In genomic region chr13:97441803-97442202, GRCm38 (mm10) we compare ENCODE assay signal across 9 mouse cellular contexts.
DNase-seq lines count a peak whose midpoint lies in the region; ATAC-seq and TF ChIP-seq lines count a peak whose summit lies in the region.
"Had no signal": no experiment of that assay in that cellular context is flagged by ENCODE, and none has a peak within 500 bp of the region (broad histone marks: within the 10 kb centered on the region; RNA-seq: fewer than 3 reads in every experiment).

No protein-coding gene starts in this region.

- peak overlapping the region; percentile 24; the same call in 1 of the 2 replicates for H3K9ac ChIP-seq in heart, embryonic 13.5 days
- no peak overlapping the region for H3K9ac ChIP-seq in lung, embryonic 16.5 days (ENCODE audit: low read length)
- H3K9ac ChIP-seq in lung, postnatal 0 days (replicated peaks; ENCODE audit: low read depth), result no peak overlapping the region
- no peak overlapping the region for H3K9ac ChIP-seq in embryonic facial prominence, embryonic 12.5 days
- no peak overlapping the region for H3K9ac ChIP-seq in liver, embryonic 13.5 days

- H3K4me3 ChIP-seq in heart, embryonic 13.5 days, result no peak overlapping the region
- H3K4me3 ChIP-seq in lung, embryonic 16.5 days (ENCODE audit: low read length), result no peak overlapping the region
- no peak overlapping the region for H3K4me3 ChIP-seq in lung, postnatal 0 days (ENCODE audit: low read depth, low read length)
- no peak overlapping the region for H3K4me3 ChIP-seq in embryonic facial prominence, embryonic 12.5 days
- H3K4me3 ChIP-seq in liver, embryonic 13.5 days (replicated peaks), result no peak overlapping the region

- peak overlapping the region; percentile 39 for H3K4me2 ChIP-seq in heart, embryonic 13.5 days
- 0 out of 2 replicates have a peak overlapping the region, but pooled peaks have one; percentile 5 for H3K4me2 ChIP-seq in lung, embryonic 16.5 days (ENCODE audit: low read depth, low read length)
- H3K4me2 ChIP-seq in lung, postnatal 0 days (replicated peaks; ENCODE audit: low read depth, low read length), result no peak overlapping the region
- no peak overlapping the region for H3K4me2 ChIP-seq in embryonic facial prominence, embryonic 12.5 days (replicated peaks)
- H3K4me2 ChIP-seq in liver, embryonic 13.5 days, result 0 out of 2 replicates have a peak overlapping the region, but pooled peaks have one; percentile 24

- no peak for TF ChIP-seq EP300 in lung, postnatal 0 days (IDR thresholded peaks at IDR 0.05)

- intact Hi-C loops in heart, postnatal 10 days (cut with DNase I), result no loop called here

- H3K9me3 ChIP-seq in heart, embryonic 13.5 days, result no peaks in the 10 kb centered on the region
- no peaks in the 10 kb centered on the region for H3K9me3 ChIP-seq in lung, embryonic 16.5 days (ENCODE audit: control insufficient read depth, low read length)
- H3K9me3 ChIP-seq in lung, postnatal 0 days (ENCODE audit: low read length), result no peaks in the 10 kb centered on the region
- no peaks in the 10 kb centered on the region for H3K9me3 ChIP-seq in embryonic facial prominence, embryonic 12.5 days
- H3K9me3 ChIP-seq in liver, embryonic 13.5 days (replicated peaks), result no peaks in the 10 kb centered on the region

- peak overlapping the region; percentile 59; the same call in 1 of the 2 replicates for H3K27ac ChIP-seq in heart, embryonic 13.5 days (replicated peaks)
- H3K27ac ChIP-seq in lung, embryonic 16.5 days (ENCODE audit: low read length), result peak overlapping the region; percentile 55
- no peak overlapping the region for H3K27ac ChIP-seq in lung, postnatal 0 days (ENCODE audit: low read length)
- H3K27ac ChIP-seq in embryonic facial prominence, embryonic 12.5 days, result 0 out of 2 replicates have a peak overlapping the region, but pooled peaks have one; percentile 11
- peak overlapping the region; percentile 54 for H3K27ac ChIP-seq in liver, embryonic 13.5 days

- DNase-seq in heart, postnatal 10 days, result no peak
- DNase-seq in lung, postnatal 0 days (ENCODE audit: low spot score), result no peak
- DNase-seq in liver, embryonic 13.5 days, result no peak
- no peak for DNase-seq in layer of hippocampus, adult 9-11 months
- DNase-seq: cerebellum, adult 2 months had no signal

- peaks cover 10% of the 10 kb centered on the region; the same call in 1 of the 2 replicates for H3K27me3 ChIP-seq in heart, embryonic 13.5 days (replicated peaks)
- no peaks in the 10 kb centered on the region for H3K27me3 ChIP-seq in lung, embryonic 16.5 days (ENCODE audit: control insufficient read depth, insufficient read depth, low read depth, low read length)
- no peaks in the 10 kb centered on the region for H3K27me3 ChIP-seq in lung, postnatal 0 days (replicated peaks; ENCODE audit: insufficient read depth, low read length)
- H3K27me3 ChIP-seq in embryonic facial prominence, embryonic 12.5 days, result no peaks in the 10 kb centered on the region
- peaks cover 35% of the 10 kb centered on the region for H3K27me3 ChIP-seq in liver, embryonic 13.5 days

- H3K36me3 ChIP-seq in heart, embryonic 13.5 days, result no peaks in the 10 kb centered on the region
- no peaks in the 10 kb centered on the region for H3K36me3 ChIP-seq in lung, embryonic 16.5 days (ENCODE audit: control insufficient read depth, insufficient read depth, low read length)
- H3K36me3 ChIP-seq in lung, postnatal 0 days (ENCODE audit: insufficient read depth, low read length), result no peaks in the 10 kb centered on the region
- no peaks in the 10 kb centered on the region for H3K36me3 ChIP-seq in embryonic facial prominence, embryonic 12.5 days
- no peaks in the 10 kb centered on the region for H3K36me3 ChIP-seq in liver, embryonic 13.5 days

- ATAC-seq in heart, embryonic 13.5 days (ENCODE audit: extremely low read depth, insufficient number of reproducible peaks, low FRiP score, low TSS enrichment), result no peak
- ATAC-seq in lung, embryonic 16.5 days (ENCODE audit: low read depth), result no peak
- no peak for ATAC-seq in lung, postnatal 0 days
- ATAC-seq in embryonic facial prominence, embryonic 12.5 days (ENCODE audit: insufficient number of reproducible peaks, insufficient read depth, low FRiP score, low TSS enrichment), result no peak
- no peak for ATAC-seq in liver, embryonic 13.5 days (ENCODE audit: low read depth)
- ATAC-seq in cerebellum, adult (ENCODE audit: insufficient number of reproducible peaks, low FRiP score, low TSS enrichment), result no peak

- peaks cover 65% of the 10 kb centered on the region for H3K4me1 ChIP-seq in heart, embryonic 13.5 days
- peaks cover 42% of the 10 kb centered on the region for H3K4me1 ChIP-seq in lung, embryonic 16.5 days (replicated peaks; ENCODE audit: control insufficient read depth, insufficient read depth, low read length)
- H3K4me1 ChIP-seq in lung, postnatal 0 days (ENCODE audit: insufficient read depth, low read depth, low read length), result peaks cover 11% of the 10 kb centered on the region
- H3K4me1 ChIP-seq in embryonic facial prominence, embryonic 12.5 days, result peaks cover 38% of the 10 kb centered on the region
- H3K4me1 ChIP-seq in liver, embryonic 13.5 days (replicated peaks), result peaks cover 52% of the 10 kb centered on the region

- no peak for TF ChIP-seq CTCF in lung, postnatal 0 days (IDR thresholded peaks at IDR 0.05)

- WGBS in heart, embryonic 13.5 days, result 29% methylated on average over 2 of the region's 2 CpGs
- 34% methylated on average over 2 of the region's 2 CpGs for WGBS in lung, embryonic 16.5 days
- 36% methylated on average over 2 of the region's 2 CpGs for WGBS in lung, postnatal 0 days
- WGBS in embryonic facial prominence, embryonic 12.5 days, result 61% methylated on average over 2 of the region's 2 CpGs
- WGBS in liver, embryonic 13.5 days (ENCODE audit: insufficient replicate concordance), result 19% methylated on average over 2 of the region's 2 CpGs

Comparison
In these comparisons a context has a peak if more than half of its experiments do, and no peak if none do; other contexts are left out.
1. H3K4me2 ChIP-seq: peak in heart, embryonic 13.5 days (single experiment), lung, embryonic 16.5 days (single experiment) and liver, embryonic 13.5 days (single experiment); none in lung, postnatal 0 days (single experiment) and embryonic facial prominence, embryonic 12.5 days (single experiment).